Mouse (Mus musculus) retina, postnatal 1 day (tissue): ENCODE data around the gene Pou3f1.
"Not testable (repeated sequence)": the region's sequence is repeated elsewhere in the genome, so short reads cannot be mapped to it uniquely, and the experiment has no call there.

ENCODE experiments used
- DNase-seq: peaks from one replicate; pipeline ENCODE4 v3.0.0-alpha.2; 2012

Pou3f1 gene

DNA sequence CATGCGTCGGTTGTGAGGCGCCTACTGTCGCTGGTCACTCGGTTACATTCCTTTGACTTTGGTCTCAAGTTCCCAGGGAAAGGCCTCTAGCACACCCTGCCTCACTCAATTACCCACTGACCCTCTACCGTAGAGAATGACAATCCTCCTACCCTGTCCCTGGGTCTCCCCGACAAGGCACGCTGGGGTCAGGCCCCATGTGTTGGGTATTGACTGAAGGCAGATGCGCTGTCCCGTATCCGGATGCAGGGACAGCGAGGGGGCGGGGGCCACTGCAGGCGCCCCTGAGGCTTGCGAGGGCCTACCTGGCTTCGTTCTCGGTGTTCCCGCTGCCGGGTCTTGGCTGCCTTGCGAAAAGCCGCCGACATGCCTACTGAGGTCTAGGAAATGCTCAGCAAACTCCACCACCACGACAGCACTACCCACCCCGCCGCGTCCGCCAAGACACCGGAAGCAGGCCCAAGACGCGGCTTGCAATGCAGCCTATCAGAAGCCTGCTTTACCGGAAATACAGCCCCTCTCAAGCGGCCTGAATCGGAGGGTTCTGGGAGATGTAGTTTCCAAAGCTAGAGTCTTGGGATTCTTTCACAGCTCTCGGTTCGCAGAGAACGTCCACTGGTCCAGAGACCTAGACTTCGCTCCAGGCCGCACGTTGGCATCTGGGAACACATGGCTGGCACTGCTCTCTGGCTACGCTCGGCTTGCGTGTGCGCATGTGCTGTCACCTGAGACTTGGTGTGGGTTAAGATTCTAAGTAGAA lies 36.7 kb downstream of the Pou3f1 start, which contains the start of gene Utp11:
Utp11 (minus strand) TSS at position 466 of the 760 bp plus-strand sequence.
- DNase-seq = peak; percentile 96

DNA sequence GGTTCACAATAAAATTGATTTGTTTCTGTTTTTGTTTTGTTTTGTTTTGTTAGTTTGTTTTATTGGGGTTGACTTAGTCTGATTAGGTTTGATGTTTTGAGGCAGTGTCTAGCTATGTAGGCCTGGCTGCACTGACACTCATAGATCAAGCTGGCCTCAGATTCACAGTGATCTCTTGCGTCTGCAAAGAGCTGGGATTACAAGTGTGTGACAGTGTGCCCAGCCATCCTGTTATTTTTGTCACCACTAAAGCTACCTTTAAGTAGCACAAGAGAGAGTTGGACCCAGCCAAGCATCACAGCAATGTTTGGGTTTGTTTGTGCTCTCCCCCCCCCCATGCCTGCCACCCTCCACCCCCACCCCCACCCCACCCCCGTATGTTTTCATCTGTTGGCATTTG lies 38.0 kb downstream of the Pou3f1 start:
- no peak for DNase-seq

DNA sequence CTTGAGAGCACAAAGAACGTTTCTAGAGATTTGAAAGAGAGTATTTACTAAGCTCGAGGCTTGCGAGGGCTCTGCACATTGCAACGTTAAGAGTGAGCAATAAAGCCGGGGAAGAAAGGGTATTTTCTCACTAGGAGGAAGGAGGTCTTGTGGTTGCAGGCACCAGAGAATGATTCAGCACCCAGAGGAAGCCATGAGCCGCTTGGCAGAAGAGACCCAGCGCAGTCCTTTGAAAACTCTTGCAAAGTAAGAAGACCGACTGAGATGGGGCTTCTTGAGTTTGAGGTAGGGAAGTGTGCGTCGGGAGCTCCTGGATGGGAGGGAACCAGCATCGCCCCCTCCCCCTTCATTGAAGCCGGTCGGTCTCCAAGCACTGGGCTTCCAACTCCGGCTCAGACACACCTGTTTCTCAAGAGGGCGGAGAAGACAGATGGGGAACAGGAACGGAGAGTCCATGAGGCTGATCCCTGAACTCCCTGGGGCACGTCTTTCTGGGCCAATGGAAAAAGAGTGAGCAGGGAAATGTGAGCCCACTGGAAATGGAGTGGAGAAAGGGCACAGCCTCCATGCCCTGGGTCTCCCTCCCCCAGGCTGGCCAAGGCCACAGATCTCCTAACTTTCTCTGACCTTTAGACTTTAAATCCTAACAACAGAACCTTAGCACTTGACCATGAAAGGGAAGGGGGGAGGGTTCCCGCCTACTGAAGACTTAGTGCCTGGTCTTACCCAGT lies 39.3 kb downstream of the Pou3f1 start:
- no peak for DNase-seq

DNA sequence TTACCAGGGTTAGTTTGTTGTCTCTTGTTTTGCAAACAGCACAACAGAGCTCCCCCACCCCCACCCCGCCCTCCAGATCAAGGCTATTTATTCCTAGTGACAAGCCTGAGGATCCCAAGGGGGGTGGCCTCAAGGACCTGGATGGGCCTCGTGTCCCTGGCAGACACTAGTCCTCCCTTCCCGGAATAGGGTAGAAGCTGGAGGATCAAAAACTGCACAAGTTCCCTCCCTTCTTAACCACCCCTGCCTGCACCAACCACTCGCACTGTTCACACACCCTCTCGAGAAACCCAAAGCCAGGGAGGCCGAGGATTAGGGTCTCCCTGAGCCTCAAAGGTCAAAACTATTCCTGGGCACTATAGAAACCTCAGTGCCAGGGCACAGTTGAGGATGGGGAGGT lies 43.2 kb downstream of the Pou3f1 start:
- no peak for DNase-seq

DNA sequence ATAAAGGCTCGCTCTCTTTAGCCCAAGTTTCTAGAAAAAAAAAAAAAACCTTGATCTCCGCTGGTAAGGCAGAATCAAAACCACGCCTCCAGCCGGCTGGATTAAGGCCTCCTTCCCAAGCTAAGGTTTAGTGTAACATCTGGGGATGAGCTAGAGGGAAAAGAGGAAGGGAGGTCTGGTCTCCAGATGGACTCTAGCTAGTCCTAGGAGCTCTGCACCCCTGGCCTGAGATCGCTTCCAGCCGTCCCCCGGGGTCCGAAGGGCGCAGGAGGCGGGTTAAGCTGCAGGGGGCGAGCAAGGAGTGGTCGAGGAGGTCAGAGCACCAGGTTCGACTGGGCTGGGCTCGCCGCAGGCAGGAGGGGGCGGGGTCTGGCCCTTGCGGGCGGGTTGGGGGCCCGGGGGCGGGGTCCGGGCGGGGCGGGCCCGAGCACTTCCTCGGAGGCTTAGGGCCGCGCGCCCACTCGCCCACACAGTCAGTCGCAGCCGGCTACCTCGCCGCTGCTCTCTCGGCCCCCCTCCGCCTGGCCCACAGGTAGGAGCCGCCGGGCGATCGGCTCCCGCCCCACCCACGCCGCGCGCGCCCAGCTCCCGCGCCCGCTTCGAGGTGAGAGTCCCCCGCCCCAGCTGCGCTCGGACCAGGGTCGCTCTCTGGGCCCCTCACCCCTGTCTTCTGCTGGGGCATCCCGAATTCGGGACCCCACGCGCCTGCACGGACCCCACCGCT lies 43.8 kb downstream of the Pou3f1 start, which contains the start of gene Fhl3:
Fhl3 (plus strand) TSS at position 454 of the 724 bp plus-strand sequence.
- DNase-seq = peak; percentile 67

DNA sequence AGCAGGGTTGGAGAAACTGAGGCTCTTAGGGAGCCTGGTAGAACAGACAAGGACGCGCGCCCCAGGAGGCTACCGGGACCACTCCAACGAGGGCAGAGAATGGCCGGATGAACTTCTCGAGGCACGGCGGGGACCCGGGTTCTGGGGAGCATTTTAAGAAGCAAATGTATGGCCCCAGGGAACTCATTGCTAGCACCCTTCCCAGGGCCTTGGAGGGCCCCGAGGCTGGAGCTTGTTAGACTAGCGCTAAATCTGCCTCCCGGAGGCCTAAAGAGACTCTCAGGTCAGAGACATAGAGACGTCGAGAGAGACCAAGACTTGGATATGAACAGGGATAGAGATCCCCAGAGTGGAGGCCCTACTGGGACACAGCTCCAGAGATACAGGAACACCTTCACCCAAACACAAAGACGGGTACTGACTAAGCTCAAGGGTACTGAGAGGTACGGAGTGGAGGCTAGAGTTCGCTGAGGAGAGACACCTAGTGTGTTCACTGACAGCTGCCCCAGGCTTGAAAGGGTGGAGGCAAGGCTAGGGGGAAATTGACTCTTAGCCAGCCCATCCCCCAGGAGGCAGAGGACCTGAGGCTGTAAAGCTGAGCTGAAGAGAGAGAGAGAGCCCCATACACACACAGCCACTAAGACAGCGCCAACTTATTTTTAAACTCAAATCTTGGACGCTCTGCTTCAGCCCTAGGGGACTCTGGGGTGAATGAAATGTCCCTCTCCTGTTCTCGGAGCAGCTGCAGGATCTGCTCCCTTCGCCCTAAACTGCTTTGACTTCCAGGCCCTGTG lies 44.6 kb downstream of the Pou3f1 start:
- peak; percentile 32 for DNase-seq

DNA sequence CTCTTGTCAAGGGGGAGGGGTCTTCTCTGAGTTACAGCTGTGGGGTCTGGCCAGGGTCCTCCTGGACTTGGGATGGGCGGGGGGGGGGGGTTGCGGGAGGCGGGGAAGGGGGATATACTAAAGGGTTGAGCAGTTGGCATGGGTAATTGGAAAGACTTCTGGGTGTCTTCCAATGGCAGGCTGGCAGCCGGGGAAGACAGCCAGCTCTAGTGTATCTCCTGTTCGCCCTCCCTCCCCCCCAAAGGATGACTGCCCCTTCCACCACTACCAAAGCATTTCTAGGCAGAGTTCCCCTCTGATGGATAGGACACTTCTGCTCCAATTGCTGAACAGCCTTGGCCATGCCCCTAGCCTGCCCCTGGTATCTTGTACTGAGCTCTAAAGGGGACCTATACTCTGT lies 45.3 kb downstream of the Pou3f1 start:
- no peak for DNase-seq

DNA sequence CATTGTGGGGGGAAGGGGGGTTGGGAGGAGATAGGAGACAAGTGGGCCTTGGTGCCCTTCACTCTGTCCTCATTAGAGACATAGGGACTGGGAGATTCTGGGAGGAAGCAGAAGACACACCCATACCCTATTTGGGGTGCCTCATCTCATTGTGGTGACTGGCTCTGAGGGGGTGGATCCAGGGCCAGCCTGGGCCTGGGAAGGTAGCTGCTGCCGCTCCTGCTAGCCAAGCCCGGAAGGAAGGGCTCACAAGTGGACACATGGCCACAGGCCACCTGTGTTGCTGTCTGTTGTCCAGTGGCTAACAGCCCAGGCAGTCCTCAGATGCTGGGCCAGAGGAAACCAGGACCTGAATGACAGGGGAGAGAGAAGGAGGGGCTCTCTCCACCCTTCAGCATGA lies 46.8 kb downstream of the Pou3f1 start:
- DNase-seq = no peak

DNA sequence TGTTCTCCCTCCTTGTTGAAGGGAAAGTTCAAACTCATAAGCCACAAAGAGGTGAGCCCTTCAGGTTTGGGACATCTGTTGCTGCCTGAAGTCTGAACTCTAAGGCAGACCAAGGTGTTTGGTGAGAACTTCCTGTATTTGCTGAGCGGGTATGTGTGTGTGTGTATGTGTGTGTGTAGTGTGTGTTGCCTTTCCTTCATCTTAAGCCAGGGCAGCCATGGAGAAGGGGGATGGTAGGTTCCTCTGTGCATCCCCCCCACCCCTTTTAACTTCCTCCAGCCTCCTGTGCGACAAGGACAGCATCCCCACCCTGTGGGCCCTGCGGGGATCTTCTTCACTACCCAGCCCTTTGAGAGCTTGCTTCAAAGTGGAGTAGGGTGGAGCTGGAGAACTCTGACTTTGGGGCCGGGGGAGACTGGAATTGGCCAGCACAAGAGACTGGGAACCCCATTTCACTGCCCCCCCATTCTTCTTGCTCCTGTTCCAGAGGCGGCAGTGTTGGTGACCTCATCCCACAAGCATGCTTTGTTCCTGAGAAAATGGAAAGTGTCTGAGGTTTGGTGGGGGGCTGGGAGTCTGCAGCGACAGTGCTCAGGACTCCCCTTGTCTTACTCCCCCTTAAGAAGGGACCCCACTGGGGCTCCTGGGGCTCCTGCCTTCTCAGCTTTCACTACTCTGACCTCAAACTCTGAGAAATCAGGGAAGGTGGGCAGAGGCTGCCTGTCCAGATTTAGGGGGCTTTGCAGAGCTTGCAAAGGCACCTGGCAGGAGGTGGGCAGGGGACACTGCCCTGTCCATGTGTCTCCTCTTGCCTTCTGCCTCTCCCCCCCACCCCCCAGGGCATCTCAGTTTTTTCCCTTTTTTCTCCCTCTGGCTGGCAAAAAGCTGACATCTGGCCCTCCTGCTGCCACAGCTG lies 47.5 kb downstream of the Pou3f1 start:
- DNase-seq = peak; percentile 32

DNA sequence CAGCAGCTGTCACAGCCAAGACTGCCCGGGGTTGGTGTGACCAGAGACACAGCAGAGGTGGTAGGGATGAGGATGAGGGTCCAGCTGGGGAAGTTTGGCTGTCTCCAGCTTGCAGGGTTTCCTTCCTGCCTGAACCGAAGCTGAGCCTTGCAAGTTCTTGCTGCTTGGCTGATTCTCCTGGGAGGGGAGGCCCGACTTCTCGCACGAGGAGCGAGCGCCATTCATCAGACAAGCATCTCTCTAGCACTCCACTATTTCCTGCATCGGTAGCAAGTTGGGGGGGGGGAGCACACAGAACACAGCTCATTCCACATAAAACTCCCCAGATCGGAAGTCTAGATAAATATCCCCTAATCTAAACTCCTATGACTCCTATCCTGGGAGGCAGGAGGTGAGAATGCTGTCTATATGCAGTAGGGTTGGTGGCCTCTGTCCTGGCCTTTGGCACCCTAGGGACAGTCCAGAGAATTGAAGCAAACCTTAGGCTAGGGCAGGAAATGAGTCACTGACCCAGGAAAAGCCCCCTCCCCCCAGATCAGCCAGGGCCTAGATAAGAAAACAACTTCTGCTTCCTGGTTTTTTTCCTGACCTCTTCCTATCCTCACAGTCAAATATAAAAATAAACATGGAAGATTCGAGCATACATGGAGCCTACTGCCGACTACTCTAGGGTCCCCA lies 48.3 kb downstream of the Pou3f1 start:
- DNase-seq = no peak

DNA sequence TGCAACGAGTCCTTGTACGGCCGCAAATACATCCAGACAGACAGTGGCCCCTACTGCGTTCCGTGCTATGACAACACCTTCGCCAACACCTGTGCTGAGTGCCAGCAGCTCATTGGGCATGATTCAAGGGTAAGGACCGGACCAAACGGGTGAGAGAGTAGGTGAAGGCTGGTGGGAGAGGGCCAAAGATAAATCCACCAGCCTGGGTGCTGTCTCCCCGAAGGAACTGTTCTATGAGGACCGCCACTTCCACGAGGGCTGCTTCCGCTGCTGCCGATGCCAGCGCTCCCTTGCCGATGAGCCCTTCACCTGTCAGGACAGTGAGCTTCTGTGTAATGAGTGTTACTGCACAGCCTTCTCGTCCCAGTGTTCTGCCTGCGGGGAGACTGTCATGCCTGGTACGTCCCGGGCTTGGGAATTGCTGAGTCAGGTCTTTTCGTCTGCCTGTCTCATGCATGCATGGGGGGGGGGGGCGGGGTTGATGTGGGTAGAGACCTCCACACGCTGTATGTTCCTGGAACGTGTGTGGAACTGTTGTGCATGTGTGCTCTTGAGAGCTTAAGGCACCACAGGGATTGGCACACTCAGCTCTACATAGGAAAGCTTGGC lies 49.2 kb downstream of the Pou3f1 start:
- peak; percentile 30 for DNase-seq

DNA sequence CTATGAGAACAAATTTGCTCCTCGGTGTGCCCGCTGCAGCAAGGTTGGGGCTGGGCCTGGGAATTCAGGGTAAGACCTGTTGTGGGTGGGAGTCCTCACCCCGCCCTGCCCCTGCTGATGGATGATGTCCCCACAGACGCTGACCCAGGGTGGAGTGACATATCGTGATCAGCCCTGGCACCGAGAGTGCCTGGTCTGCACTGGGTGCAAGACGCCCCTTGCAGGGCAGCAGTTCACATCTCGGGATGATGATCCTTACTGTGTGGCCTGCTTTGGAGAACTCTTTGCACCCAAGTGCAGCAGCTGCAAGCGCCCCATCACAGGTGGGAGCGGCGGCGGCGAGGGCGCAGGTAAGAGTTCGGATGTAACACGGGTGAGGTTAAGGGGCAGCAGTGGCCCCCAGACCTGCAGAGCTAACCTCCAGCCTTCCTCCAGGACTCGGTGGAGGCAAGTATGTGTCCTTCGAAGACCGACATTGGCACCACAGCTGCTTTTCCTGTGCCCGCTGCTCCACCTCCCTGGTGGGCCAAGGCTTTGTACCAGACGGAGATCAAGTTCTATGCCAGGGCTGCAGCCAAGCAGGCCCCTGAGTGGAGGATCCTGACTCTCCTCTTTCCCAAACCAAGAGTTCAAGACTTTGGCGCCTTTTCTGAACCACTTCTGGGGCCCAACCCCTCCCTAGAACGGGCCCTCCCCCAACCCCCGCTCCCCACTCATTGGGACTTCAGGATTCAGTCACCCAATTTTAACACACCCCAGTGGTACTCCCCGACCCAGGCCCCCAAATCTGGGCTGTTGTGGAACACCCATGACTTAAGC lies 51.0 kb downstream of the Pou3f1 start:
- DNase-seq = not testable (repeated sequence)

DNA sequence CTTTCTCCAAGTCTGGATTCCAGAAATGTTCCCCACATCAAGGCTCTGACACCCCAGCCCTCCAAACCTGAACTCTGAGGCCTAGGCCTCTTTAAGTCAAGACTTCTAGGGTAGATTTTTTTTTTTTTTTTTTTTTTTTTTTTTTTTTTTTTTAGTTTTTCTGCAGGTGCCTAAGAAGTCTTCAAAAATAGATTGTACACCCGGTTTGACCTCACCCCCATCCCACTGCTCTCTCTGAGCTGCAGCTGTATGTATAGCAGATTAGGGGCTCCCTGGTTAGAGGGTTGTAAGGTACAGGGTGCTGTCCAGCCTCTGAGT lies 51.6 kb downstream of the Pou3f1 start:
- not testable (repeated sequence) for DNase-seq

DNA sequence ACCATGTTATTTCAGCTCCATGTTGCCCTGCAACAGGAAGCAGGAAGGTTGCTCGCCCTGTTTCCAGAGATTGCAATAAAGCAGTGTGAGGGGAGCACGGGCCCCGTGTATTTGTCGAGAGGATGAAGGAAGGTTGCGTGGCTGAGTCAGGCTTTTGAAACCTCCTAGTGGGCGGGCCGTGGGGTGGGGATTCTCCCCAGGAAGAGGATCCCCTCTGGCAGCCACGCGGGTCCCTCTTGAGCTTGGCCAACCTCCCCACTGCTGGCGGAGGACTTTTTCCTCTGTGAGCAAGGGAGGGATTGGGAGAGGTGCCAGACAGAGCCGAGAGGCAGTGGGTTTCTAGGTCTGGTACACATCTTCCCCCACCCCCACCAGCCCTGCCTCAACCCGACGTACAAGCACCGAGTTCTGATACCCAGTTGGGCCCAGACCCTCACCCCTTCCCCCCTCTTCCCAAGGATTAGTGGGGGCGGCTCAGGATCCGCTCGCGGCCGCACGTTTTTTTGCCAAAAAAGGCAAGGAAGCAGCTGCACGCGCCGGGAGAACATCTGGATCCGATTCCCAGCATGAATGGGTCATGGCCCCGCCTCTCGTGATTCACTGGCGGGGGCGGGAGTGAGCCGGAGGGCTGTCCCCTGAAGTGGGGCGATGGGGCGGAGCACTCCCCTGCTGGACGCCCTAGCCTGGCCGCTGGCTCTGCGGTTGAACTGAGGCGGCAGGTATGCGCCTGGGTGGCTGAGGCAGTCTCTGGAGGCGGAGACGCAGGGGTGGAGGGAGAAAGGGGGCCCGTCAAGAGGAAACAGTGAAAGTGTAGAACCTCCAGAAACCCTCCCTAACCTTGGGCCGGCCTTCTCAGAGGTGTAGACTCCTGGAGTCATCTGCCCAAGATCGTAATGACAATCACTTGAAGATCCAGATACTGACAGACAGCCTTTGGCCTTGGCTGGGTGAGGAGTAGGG lies 52.2 kb downstream of the Pou3f1 start:
- DNase-seq = peak; percentile 76

DNA sequence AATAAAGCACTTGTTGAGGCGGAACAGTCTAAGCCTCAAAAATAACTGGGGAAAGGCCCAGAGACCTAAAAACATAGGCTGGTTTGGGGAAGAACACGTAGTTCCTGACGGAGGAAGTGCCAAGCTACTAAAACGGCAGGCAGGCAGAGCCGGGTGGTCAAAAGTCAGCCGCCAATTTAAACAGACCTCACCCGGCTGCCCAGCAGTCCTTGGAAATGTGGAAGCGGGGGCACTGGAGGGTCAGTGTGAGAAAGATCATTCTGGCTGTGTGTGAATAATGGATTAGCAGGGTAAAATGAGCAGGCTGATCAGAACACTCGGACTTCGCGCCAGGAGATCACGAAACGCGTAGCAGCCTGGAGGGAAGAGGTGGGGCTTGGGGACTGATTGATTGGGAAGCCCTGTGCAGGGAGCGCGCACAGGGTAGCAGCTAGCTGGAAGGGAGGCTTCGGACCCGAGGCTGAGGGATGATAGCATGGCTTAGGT lies 53.4 kb downstream of the Pou3f1 start:
- DNase-seq = peak; percentile 26
